Mouse (Mus musculus) right cerebral cortex, postnatal 14 days (tissue): ENCODE results near the gene Alg14.

Experiments
- DNase-seq: peaks from one replicate; pipeline ENCODE4 v3.0.0; 2022

Gene Alg14

GRCm38 (mm10) chr3:121279679-121280078 lies 11.9 kb upstream of the Alg14 start:
- no peak for DNase-seq

- DNase-seq: no peak
These were observed 8.6 kb upstream of the Alg14 start, which contains the start of gene Tmem56 for GRCm38 (mm10) chr3:121282998-121283397. Tmem56 (minus strand) TSS chr3:121283098.

- DNase-seq: no peak
These were observed 6.4 kb upstream of the Alg14 start for GRCm38 (mm10) chr3:121285219-121285618.

- no peak for DNase-seq
These were observed 4.4 kb upstream of the Alg14 start for GRCm38 (mm10) chr3:121287151-121287550.

GRCm38 (mm10) chr3:121290681-121291080 lies 892 bp upstream of the Alg14 start:
- DNase-seq: no peak

GRCm38 (mm10) chr3:121291225-121291559 lies 381 bp upstream of the Alg14 start:
- no peak for DNase-seq

GRCm38 (mm10) chr3:121294200-121294599 lies 2.6 kb downstream of the Alg14 start:
- no peak for DNase-seq

GRCm38 (mm10) chr3:121306641-121307040 lies 15.1 kb downstream of the Alg14 start:
- DNase-seq: no peak

GRCm38 (mm10) chr3:121307532-121308234 lies 16.1 kb downstream of the Alg14 start:
- DNase-seq: peak; percentile 54

- DNase-seq: no peak
These were observed 17.4 kb downstream of the Alg14 start for GRCm38 (mm10) chr3:121308935-121309334.

- no peak for DNase-seq
These were observed 17.9 kb downstream of the Alg14 start for GRCm38 (mm10) chr3:121309429-121309828.

- no peak for DNase-seq
These were observed 18.5 kb downstream of the Alg14 start for GRCm38 (mm10) chr3:121309896-121310714.

- DNase-seq: no peak
These were observed 20.9 kb downstream of the Alg14 start for GRCm38 (mm10) chr3:121312426-121312825.

GRCm38 (mm10) chr3:121312979-121313378 lies 21.4 kb downstream of the Alg14 start:
- no peak for DNase-seq

GRCm38 (mm10) chr3:121314149-121314548 lies 22.6 kb downstream of the Alg14 start:
- DNase-seq: no peak

GRCm38 (mm10) chr3:121315498-121315897 lies 23.9 kb downstream of the Alg14 start:
- DNase-seq: no peak

- no peak for DNase-seq
These were observed 28.3 kb downstream of the Alg14 start for GRCm38 (mm10) chr3:121319906-121320305.

- no peak for DNase-seq
These were observed 29.3 kb downstream of the Alg14 start for GRCm38 (mm10) chr3:121320896-121321295.

- DNase-seq: no peak
These were observed 31.8 kb downstream of the Alg14 start for GRCm38 (mm10) chr3:121323371-121323770.

- DNase-seq: no peak
These were observed 35.8 kb downstream of the Alg14 start for GRCm38 (mm10) chr3:121327406-121327805.

- no peak for DNase-seq
These were observed 38.1 kb downstream of the Alg14 start for GRCm38 (mm10) chr3:121329647-121330046.

GRCm38 (mm10) chr3:121330244-121330646 lies 38.7 kb downstream of the Alg14 start:
- no peak for DNase-seq

- DNase-seq: no peak
These were observed 44.8 kb downstream of the Alg14 start for GRCm38 (mm10) chr3:121336234-121336890.

- no peak for DNase-seq
These were observed 47.1 kb downstream of the Alg14 start for GRCm38 (mm10) chr3:121338687-121339086.
